Mouse (Mus musculus) 3134 (cell line): ENCODE data around the gene Ppil1.
"Not testable (repeated sequence)": the region's sequence is repeated elsewhere in the genome, so short reads cannot be mapped to it uniquely, and the experiment has no call there.

Experiments used
- DNase-seq: peaks from one replicate; pipeline ENCODE4 v3.0.0-alpha.2; 2011; ENCODE audit warnings: low spot score; ENCODE audit not compliant: insufficient read length; ENCODE audit errors: extremely low read depth

Gene Ppil1

DNA sequence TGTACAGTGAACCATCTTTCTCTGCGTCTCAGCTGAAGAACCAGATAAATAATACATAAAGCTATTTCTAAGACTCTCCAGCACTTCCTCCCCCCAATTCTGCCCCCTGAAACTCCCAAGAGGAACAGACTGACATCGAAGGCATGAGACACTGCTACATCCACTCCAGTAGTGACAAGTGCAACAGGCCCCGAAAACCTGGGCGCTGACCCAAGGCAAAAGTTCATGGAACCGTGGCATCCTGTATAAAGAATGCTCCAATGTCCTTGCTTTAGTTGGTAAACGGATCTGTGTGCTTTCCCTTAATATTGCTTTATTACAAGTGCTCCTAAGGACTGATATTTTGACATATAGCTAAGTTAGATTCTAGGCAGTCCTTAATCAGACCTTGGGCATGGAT, 9.2 kb downstream of the Ppil1 start:
- DNase-seq, result not testable (repeated sequence)

DNA sequence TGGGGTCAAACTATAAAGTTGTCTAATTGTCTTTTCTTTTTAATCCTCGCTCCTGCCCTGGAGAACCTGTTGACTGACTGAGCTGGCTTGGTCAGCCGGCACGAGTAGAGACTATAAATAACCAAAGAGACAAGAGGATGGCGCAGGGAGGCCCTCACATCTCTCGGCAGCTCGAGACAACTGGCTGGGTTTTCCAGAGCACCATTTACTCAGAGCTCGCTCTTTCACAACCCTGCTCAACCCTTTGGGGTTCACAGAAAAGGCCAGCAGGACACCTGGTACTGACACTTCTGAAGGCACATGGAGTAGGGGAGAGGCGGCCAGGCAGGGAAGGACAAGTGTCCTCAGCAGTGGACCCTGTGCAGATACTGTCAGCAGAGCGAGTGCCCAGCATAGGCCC, 10.3 kb downstream of the Ppil1 start:
- DNase-seq, result no peak

DNA sequence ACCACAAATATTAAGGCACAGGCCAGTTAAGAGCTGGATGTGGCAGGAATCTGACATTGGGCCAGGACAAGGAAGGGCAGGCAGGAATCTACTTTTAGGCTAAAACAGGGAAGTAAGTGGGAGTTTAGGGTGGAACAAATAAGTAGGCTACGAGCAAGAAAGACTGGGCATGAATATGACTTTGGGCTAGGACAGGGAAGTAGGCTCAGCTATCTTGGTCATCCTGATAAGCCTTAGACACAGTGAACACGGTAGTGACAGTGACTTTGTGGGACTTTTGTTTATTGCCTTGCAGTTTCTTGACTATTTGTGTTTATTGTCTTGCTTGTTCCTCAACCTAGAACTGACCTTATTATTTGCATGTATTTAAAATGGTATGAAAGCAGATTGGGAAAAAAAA, 10.8 kb downstream of the Ppil1 start:
- DNase-seq, result no peak

- DNase-seq, result no peak
Observed at GRCm38 (mm10) chr17:29251608-29252390, 12.2 kb downstream of the Ppil1 start.

DNA sequence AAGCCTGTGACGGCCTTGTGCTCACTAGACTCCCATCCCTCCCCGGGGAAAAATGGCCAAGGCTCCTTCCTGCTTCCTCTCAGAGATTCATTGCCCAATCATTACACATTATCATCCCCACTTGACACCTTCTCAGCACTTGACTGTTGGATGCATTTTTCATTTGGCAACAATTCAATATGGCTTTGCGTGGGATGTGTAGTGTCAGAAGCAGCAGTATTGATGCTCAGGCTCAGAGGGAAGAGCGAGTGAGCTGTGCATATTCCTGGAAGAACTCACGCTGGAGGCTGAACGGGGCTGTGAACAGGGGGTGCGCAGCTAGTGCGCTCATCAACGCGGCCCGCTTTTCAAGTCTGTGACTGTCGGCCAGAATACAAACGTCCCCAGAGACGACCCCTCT, 13.0 kb downstream of the Ppil1 start:
- not testable (repeated sequence) for DNase-seq

DNA sequence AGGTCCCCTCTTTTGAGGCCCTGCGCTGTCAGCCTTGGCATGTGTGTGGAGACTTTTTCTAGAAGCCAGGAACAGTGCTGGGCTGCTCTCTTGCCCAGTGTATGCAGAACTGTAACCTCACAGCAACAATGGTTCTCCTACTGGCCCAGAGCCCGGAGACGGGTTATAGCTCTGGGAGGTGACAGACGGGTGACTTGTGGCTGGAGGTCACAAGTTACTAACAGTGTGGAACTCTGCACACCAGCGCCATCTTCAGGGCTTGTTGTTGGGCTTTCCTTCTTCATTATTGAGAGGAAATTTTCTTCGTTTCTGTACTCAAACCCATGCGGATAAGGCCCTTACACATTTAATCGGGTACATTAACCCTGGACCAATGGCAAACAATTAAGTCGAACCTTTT, 14.5 kb downstream of the Ppil1 start:
- no peak for DNase-seq

DNA sequence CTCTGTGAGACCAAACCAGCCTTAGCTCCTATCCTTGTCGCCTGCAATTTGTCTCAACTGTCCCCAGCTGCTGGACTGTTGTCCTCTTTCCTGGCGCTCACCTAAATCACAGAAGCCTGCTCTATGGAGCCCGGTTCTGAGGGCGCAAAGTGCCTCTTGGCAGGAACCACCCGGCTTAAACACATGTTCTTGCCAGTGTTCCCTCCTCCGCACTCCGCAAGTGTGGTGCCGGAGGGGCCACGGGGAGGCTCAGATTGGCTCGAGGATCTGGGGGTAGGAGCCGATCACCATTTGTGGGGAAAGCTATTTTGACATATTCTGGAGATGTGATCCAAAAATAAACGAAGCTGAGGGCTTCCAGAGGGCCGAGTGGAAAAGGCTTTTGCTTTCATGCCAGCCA, 16.1 kb downstream of the Ppil1 start:
- no peak for DNase-seq

DNA sequence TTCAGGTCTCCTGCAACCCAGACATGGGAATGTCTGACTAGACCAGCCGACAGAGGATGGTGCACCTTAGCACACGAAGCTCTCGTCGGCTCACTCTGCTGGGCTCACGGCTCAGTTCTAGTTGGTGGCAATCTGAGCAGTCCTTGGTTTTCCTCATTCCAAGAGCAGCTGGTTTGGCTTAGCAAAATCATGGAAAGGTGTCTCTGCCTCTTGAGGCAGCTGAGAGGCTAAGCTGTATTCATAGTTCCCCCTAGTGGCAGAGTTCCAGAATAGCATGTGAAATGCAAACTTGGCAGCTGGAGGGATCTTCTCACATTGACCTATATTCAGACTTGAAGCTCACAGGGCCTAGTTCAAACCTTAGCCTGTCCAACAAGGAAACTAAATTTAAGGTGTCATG, 17.4 kb downstream of the Ppil1 start:
- DNase-seq, result peak; percentile 48

DNA sequence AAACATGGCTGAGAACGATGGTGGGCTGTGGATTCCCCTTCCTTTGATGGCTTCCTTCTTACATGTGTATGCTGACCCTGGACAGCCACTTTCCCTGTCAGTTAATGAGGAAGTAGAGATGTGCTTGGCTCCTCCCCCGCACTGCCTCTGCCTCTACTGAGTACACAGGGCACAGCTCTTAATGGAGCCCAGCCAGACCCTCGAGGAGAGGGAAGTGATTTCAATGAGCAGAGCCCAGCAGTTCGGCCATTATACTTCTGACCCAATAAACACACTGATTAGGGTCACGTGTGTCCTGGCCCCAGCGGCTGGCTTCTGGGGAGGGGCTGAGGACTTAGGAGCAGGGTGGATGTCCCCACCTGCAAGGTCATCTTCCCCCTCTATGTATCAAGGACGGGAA, 18.3 kb downstream of the Ppil1 start:
- DNase-seq, result no peak

GRCm38 (mm10) chr17:29244912-29245311, 19.1 kb downstream of the Ppil1 start:
- DNase-seq, result no peak

- DNase-seq, result no peak
Observed at GRCm38 (mm10) chr17:29238421-29238945, 25.5 kb downstream of the Ppil1 start.

- DNase-seq, result no peak
Observed at GRCm38 (mm10) chr17:29237772-29238420, 26.1 kb downstream of the Ppil1 start, which contains the start of gene Cpne5. TSS of gene Cpne5 (minus strand) at chr17:29238167.

GRCm38 (mm10) chr17:29237267-29237771, 26.7 kb downstream of the Ppil1 start:
- DNase-seq, result no peak

GRCm38 (mm10) chr17:29236111-29236510, 27.9 kb downstream of the Ppil1 start:
- DNase-seq, result no peak

DNA sequence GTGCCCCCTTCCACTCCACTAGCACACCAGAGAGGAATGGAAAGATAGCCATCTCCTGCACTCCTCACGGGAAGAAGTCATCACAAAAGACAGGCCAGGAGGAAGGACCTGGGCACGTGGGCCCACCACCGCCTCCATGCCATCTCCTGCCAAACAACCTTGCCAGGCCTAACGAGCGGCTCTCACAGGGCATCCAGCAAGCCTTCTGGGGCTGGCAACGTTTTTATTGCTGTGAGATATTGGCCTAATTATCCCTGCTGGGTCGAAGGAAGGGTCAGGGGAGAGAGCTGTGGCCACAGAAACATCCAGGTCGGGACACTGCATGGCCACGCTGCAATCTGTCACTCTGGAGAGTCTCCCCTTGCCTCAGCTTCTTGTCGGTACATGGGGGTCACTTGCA, 32.9 kb downstream of the Ppil1 start:
- DNase-seq, result no peak

DNA sequence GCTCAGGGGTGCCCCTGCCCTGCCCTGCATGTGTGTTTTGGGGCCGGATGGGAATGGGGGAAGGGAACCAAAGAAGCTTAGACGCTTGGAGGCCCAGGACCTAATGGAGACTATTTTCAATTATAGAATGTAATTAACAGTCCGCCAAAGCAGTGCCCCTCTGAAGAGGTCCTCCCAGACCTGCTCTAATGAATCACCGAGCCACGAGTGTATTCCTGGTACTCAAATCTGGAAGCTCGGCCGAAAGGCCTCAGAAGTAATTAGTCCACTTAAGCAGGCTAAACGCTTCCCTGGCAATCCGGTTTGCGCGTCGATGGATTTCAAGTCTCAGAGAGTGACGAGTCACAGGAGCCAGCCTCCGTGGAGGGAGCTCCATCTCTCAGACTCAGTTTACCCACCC, 43.4 kb downstream of the Ppil1 start:
- DNase-seq, result no peak

DNA sequence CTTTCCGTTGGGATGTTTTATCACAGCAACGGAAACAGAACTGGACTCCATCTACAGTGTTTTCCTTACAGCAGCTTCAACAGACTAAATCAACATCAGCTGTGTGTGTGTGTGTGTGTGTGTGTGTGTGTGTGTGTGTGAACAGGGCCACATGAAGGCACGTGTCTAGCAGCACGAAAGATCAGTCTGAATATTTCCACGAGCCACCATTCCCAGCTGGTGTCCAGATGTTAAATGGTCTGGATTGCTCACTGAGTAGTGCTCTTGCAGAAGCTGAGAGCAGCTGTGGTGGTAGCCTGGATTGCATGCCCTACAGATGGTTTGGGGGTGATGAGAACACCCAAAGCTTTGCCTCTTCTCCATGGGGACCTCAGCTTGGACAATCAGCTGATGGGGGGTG, 46.0 kb downstream of the Ppil1 start:
- no peak for DNase-seq

DNA sequence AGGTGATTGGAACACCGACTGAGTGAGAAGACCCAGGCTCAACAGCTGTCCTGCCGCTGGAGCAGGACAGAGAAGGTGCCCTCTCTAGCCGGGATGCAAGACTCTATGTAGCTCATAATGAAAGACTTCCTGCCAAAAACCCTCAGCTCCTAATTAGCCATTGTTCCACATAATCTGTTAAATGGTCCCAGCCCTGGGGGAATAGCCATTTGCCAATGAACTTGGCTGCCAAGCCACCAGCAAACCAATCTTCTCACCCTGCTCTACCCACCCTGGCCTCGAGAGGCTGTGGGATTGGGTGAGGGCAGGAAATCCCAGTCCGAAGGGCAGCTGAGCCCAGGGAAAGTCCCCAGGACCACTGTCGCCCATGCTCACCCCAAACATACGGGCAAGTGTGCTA, 47.9 kb downstream of the Ppil1 start:
- no peak for DNase-seq

GRCm38 (mm10) chr17:29214655-29215054, 49.3 kb downstream of the Ppil1 start:
- DNase-seq, result no peak

GRCm38 (mm10) chr17:29214193-29214456, 49.9 kb downstream of the Ppil1 start:
- no peak for DNase-seq

DNA sequence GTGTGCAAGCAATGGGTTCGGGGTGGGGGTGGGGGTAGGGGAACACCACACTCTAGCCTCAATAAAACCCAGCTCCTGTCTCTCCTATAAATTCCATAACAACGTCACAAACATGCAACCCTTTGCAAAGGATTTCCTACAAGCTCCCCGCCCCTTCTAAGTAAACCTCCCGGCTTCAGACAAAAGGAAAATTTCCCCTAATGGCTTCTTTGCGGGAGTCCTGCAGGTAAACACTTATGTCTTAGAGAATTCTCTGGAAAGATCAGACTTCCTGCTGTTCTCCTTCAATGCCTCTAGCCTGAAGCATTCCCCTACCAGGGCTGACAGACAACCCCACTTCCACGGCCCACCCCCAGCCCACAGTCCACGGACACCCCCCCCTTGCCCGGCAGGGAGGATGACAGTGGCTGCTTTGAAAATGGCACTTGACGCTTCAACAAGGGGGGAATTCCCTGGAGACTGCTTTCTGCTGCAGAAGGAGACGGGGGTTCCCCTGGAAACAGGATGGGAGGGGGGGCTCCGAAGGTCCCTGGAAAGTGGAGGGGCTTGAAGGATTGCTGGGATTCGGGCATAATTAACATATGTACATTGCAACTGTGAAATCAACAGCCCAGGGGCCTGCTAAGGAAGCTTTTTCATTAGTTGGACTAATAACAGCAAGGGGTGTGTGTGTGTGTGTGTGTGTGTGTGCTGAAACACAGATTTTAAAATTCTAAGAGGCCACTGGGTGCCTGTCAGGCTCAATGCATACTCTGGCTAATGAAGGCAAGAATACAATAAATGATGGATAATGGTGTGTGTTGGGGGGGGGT, 50.4 kb downstream of the Ppil1 start:
- DNase-seq, result no peak
